Mouse (Mus musculus) adrenal gland, adult 8-10 months (tissue): ENCODE measurements around the gene Hnrnpdl. TPM values are rescaled to one million over a fixed set of nuclear protein-coding genes. Genes with fewer than 3 reads are reported as not detected.

Experiments used
- DNase-seq: peaks from one replicate; pipeline ENCODE4 v3.0.0; 2022
- total RNA-seq, 4 experiments: library from RNA; stranded (reverse); gene quantifications; 2 replicates each; pipeline ENCODE4 v1.2.4; 2022

Gene Hnrnpdl
- total RNA-seq: 100 to 1,000 TPM in 3 of 4 experiments, 10 to 100 TPM in 1; 73.6 to 207 (median 150) TPM

DNA sequence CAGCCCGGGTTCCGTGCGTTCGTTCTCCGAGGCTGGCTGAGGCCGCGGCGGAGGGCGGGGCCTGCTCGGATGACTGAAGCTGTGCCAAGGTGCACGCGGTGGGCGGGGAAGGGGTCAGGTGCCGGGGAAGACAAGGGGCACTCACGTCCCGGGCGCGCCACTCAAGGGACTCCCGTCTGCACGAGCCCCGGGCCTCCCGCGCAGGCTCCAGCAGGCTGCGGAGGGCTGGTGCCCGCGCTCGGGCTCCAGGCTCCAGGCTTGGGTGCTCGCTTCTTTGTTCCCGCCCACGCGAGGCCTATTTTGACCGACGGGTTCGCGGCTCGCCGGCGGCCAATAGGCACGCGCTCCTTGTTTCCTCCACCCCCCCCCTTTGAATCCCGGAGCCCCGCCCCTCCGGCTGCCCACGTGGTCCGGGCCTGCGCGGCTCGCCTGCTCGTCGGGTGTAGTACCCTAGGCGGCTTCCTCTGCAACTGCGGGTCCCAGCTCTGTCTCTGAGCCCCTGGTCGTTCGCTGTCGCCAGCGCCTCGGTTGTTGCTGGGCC lies at the start of gene Hnrnpdl, which contains the start of gene Enoph1:
Hnrnpdl (minus strand) TSS at position 63 of the 541 bp plus-strand sequence.
Enoph1 (plus strand) TSS at position 384 of the 541 bp plus-strand sequence.
- peak; percentile 89 for DNase-seq

DNA sequence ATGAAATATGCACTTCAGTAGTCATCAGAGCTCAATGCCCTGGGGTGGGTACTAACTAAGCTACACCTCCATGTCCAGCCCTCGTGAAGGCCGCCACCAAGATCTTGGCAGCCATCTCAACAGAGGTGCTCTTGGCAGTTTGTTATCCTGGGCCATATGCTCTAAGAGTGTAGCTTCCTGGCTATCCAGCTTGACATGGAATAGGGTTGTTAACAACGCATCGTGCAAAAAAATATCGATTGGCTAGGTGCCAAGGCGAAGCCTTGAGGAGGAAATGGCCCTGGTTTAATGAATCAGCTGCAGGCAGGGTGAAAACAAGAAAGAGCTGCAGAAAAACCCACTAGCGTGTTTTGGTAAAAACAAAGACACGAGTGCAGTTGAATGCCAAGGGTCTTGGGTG lies 45.6 kb upstream of the Hnrnpdl start:
- DNase-seq: peak; percentile 14

- DNase-seq: no peak
These were observed 44.6 kb upstream of the Hnrnpdl start for GRCm38 (mm10) chr5:100083953-100084562.

DNA sequence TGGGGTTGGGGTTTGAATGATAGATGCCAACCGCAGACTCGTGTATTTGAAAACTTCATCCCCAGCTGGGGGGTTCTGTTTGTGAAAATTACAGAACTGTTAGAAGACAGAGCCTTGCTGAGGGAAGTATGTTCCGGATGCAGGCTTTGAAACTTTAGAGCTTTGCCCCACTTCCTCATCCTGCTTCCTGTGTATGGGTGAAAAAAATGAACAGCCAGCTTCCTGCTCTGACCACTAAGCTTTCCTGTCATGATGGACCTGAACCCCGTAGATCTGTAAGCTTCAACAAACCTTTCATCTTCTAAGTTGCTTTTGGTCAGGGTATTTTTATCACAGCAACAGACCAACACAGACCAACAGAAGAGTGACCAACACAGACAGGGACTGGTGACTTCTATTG lies 42.5 kb upstream of the Hnrnpdl start:
- no peak for DNase-seq

- DNase-seq: no peak
These were observed 40.4 kb upstream of the Hnrnpdl start for GRCm38 (mm10) chr5:100079931-100080275.

DNA sequence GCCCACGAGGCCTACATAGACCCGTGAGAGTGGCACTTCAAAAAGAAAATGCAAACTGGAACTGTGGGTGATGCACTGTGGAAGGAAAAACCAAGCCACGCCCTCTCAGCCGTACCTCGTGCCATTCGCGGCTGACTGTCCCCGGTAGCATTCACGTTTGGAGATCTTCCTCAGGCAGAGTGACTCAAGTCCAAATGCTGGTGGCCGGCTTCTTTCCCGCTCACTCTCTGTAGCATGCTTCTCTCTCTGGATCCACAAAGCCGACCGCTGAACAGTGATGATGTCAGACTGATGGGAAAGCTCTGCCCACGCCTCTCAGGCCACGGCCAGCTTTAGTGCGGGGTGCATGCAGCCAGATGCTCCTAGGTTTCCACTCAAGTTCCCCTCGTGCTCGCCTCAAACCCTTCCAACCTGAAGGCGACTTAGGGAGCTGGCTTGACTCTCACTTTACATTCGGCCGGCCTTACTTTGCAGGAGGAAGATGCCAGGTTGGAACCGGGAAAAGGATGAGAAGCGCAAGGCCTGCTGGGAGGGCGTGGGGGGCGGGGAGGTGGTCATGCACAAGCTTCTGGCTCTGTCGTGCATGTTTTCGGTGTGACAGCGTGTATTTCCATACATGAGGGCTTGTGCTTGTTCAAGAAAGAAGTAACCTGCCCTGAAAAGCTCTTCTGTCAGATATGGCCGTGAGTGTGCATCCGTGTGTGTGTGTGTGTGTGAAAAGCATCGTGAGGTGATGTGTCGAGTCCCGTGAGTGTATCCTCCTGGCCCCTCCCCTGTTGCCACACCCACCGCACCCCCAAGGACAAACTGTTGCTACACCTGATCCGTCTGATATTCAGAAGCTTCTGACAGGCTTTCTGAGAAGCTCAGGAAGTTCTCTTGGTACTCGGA lies 39.8 kb upstream of the Hnrnpdl start:
- DNase-seq: no peak

DNA sequence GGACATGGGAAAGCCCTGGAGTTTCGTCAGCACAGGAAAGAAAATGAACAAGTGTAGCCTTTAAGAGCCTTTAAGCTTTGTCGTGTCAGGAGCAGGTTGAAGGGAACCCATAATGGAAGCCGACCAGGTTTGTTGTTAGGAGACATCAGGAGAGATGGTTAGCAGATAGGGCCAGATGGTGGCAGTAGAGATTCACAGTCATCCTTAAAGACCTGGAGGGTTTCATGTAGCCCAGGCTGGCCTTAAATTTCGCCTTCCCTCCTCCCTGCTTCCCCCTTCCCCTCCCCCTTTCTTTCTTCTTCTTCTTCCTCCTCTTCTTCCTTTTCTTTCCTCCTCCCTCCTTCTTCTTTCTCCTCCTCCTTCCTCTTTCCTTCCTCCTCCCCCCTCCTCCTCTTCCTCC lies 35.1 kb upstream of the Hnrnpdl start:
- no peak for DNase-seq

GRCm38 (mm10) chr5:100072557-100072956 lies 33.1 kb upstream of the Hnrnpdl start:
- no peak for DNase-seq

DNA sequence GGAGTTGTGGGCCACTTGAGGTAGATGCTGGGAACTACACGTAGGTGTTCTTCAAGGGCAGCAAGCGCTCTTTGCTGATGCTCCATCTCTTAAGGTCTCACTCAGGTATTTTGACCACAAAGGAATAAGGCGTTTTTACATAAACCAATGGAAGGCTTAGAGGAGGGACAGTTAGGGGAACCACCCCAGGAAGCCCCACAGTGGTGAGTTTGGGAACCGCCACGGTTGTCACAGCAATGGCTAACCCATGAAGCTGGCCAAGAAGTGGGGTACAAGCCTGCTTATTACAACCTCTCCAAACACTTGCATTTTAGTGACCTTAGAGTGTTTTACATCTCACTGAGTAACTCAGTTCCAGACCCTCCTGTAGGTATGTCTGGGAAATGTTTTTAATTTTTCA lies 32.1 kb upstream of the Hnrnpdl start:
- DNase-seq: no peak

DNA sequence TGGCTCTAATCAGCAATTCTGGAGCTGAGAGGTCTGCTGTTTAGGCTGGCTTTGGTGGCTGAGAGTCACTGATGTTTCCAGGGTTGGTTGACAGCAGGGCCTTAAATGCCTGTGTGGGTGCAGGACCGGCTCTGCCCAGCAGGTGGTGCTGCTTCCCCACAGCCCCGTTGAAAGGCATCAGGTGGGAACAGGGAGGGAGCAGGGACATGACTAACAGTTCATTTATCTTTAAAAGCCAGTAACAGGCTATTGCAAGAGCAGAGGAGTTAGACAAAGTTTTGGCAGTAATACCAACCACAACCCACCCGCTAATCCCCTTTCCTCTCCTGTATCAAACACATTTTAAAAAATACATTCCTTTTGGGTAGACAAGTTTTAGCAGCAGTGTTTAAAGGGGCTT lies 30.8 kb upstream of the Hnrnpdl start:
- peak; percentile 81 for DNase-seq

GRCm38 (mm10) chr5:100069526-100069925 lies 30.1 kb upstream of the Hnrnpdl start:
- DNase-seq: no peak

- no peak for DNase-seq
These were observed 28.1 kb upstream of the Hnrnpdl start for GRCm38 (mm10) chr5:100067579-100067978.

- DNase-seq: no peak
These were observed 21.4 kb upstream of the Hnrnpdl start for GRCm38 (mm10) chr5:100060876-100061275.

GRCm38 (mm10) chr5:100059326-100059725 lies 19.9 kb upstream of the Hnrnpdl start:
- no peak for DNase-seq

DNA sequence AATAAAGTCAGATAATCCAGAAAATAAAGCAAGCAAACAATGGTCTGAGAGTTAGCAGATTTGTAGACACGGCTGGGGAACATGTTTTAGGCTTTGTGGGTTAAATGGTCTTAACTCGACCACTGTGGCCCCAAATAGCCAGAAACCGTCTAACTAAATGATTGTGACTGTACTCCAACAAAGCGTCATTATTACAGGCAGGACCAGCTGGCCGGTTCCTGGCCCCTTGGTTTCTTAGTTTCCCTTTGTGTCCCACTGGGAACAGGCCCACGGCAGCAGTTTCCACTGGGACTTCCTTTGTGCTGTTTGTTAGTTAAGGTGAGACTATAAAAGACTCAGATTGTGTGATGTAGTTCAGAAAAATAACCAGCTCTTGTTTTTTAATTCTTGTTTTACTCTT lies 19.3 kb upstream of the Hnrnpdl start:
- DNase-seq: no peak

DNA sequence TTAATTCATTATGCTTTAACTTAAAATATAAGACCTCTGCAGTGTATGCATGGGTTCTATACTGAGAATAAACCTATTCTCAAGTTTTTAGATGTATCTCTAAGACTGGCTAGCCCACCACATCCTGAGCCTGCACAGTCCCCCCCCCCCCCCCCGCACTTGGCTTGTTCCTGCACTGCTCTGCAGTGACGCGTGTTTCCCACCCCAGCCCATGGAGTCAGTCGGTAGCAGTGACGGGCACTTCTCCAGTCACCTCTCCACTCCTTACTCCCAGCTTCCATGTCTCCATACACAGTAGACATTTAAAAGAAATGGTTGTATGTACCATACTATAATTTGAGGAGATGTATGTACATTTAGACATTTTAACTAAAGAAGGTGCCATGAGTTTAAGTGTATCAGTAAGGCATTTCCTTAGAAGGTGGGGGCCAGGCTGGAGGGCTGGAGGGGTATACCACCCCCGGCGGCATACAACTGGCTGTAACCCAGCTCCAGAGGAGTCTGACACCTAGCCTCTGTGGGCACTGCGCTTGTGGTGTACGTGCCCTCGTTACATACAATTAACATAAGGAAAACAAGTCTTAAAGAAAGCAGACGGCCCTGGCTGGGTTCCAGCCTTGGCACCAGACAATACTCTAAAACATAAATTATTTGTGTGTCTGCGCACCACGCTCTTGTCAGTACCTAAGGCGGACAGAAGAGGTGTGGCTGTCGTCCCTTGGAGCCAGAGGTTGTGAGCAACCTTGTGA lies 18.2 kb upstream of the Hnrnpdl start:
- no peak for DNase-seq

DNA sequence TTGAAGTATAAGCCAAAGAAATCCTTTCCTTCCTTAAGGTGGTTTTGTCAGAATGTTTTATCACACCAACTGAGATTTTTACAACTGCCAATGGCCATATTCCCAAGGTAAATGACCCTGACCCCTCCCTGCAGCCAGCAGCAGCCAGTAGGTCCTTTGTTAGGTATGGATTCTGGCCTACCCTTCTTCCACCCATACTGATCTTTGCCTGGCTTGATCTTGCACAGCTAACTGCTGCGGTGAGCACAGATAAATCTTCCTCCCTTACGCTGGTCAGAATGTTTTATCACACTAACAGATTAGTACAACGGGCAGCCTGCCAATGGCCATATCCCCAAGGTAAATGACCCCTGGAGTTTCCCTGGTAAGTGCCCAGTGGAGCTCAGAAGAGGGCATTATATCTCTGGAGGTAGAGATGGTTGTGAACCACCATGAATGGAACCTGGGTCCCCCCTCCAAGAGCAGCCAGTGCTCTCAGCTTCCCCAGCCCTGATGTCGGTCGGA lies 16.5 kb upstream of the Hnrnpdl start:
- peak; percentile 59 for DNase-seq

GRCm38 (mm10) chr5:100054807-100055547 lies 15.5 kb upstream of the Hnrnpdl start:
- no peak for DNase-seq

GRCm38 (mm10) chr5:100052728-100053127 lies 13.3 kb upstream of the Hnrnpdl start:
- DNase-seq: no peak

GRCm38 (mm10) chr5:100049904-100050303 lies 10.4 kb upstream of the Hnrnpdl start:
- no peak for DNase-seq

DNA sequence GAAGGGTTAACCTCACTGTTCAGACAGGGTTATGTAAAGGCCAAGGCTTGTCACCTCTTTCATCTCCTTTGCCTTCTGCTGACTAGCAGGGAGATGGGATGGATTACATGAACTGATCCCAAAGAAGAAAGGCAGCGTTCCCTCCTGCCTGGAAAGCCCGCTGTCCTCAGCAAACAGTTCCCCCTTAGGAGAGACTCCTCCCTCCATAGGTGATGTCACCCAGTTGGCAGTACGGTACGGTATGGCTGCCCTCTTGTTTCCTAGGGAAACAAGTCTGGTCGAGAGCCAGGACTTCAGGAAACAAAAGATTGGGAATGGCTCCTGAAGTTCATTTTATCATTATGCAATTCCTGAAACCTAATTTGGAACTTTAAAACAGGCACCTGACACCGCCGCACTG lies 8.4 kb upstream of the Hnrnpdl start:
- no peak for DNase-seq

DNA sequence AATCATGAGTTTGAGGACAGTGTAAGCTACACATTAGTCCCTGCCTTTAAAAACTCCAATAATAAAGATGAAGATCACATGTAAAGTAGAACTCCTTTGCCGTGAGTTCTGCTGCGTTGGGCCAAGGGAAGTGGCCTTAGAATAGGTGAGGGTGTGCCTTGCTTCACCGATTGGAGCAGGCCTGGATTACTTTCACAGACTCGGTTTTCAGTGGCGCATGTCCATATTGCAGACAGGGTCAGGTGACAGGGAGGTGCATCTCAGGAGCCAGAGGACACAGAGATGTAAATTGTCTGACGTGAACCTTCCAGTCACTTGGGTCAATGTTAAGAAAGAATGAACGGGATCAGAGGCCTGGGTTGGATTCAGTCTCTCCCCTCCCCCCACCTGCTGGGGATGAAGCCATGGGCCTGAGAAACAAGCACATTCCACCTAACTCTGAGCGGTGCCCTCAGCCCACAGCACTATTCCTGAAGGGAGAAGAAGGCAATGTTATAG lies 7.7 kb upstream of the Hnrnpdl start:
- no peak for DNase-seq
